Mouse (Mus musculus) bone marrow macrophage, adult 2 months (primary cell): ENCODE data around the gene Srd5a3.

Experiments
- CTCF ChIP-seq: IDR thresholded peaks from 2 replicates; pipeline ENCODE4 v1.5.1; 2012; ENCODE audit warnings: low read depth, mild to moderate bottlenecking, low read length, moderate library complexity
- POLR2A ChIP-seq: IDR thresholded peaks from 2 replicates; pipeline ENCODE4 v1.6.1; 2012; ENCODE audit warnings: mild to moderate bottlenecking, low read depth, low read length, borderline replicate concordance

DNA sequence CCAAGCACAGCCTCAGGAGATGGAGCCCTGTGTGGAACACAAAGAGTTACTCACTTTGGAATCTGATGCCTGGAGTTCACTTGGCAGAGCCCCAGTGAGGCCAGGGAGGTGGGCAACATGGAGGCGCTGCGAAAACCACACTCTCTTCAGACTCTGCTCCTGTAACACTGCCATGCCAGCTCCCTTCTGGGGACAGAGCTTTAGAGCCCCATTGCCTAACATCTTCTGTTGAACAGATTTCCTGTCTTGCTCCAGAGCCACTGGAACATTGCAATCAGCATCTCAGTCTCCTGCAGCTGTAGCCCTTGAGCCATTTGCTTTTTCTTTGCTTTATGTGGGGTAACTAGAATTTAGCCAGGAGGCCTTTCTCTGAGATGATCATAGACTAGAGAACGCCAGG lies 42.3 kb downstream of the Srd5a3 start:
- TF ChIP-seq CTCF (no peak), POLR2A (no peak)
